ENCODE assay signal across 40 mouse cellular contexts in genomic region chr5:113285541-113285940, GRCm38 (mm10). TPM values are rescaled to one million over a fixed set of nuclear protein-coding genes. Genes with fewer than 3 reads are reported as not detected.
A peak's percentile ranks its signal among the peaks of the same experiment; 100 is the strongest.
DNase-seq lines count a peak whose midpoint lies in the region; ATAC-seq and TF ChIP-seq lines count a peak whose summit lies in the region.
"Had no signal": no experiment of that assay in that cellular context is flagged by ENCODE, and none has a peak within 500 bp of the region (broad histone marks: within the 10 kb centered on the region; RNA-seq: fewer than 3 reads in every experiment).

No protein-coding gene starts in this region.

- ATAC-seq in kidney, postnatal 0 days (replicated peaks; ENCODE audit: low FRiP score, low read depth) = no peak
- no peak for ATAC-seq in kidney, embryonic 14.5 days (ENCODE audit: low FRiP score, low TSS enrichment)
- no peak for ATAC-seq in midbrain, embryonic 14.5 days (ENCODE audit: low FRiP score, low TSS enrichment)
- ATAC-seq in midbrain, embryonic 13.5 days = no peak
- 0 out of 2 replicates have a peak, but pooled peaks have one; percentile 20 for ATAC-seq in megakaryocyte-erythroid progenitor cell, adult 5-6 weeks (replicated peaks; ENCODE audit: low FRiP score, low TSS enrichment, poor library complexity, severe bottlenecking)
- ATAC-seq: forebrain, embryonic 13.5 days; intestine, embryonic 16.5 days; Patski had no signal

- H3K4me1 ChIP-seq in kidney, postnatal 0 days (replicated peaks; ENCODE audit: insufficient read depth, low read length) = peaks cover 4% of the 10 kb centered on the region; the same call in 1 of the 2 replicates
- no peaks in the 10 kb centered on the region; the same call in 1 of the 2 replicates for H3K4me1 ChIP-seq in kidney, embryonic 14.5 days (ENCODE audit: control insufficient read depth, insufficient read depth, low read length)
- H3K4me1 ChIP-seq in midbrain, embryonic 14.5 days (ENCODE audit: control insufficient read depth, insufficient read depth, low read length) = peaks cover 5% of the 10 kb centered on the region; the same call in 1 of the 2 replicates
- peaks cover 14% of the 10 kb centered on the region for H3K4me1 ChIP-seq in midbrain, embryonic 13.5 days (replicated peaks)
- H3K4me1 ChIP-seq: liver, embryonic 13.5 days; lung, embryonic 15.5 days had no signal

- H3K4me3 ChIP-seq in kidney, postnatal 0 days (replicated peaks; ENCODE audit: low read depth, low read length) = no peak overlapping the region
- H3K4me3 ChIP-seq in kidney, embryonic 14.5 days (ENCODE audit: low read length) = no peak overlapping the region
- no peak overlapping the region for H3K4me3 ChIP-seq in midbrain, embryonic 14.5 days (replicated peaks; ENCODE audit: low read depth, low read length)
- H3K4me3 ChIP-seq in midbrain, embryonic 13.5 days (replicated peaks) = no peak overlapping the region
- H3K4me3 ChIP-seq: embryonic facial prominence, embryonic 10.5 days; embryonic facial prominence, embryonic 15.5 days; forebrain, embryonic 13.5 days; gastrocnemius, adult 2 months; hindbrain, embryonic 10.5 days; hindbrain, embryonic 15.5 days; limb, embryonic 10.5 days; limb, embryonic 15.5 days; liver, embryonic 13.5 days; lung, embryonic 15.5 days; megakaryocyte, embryonic 14.5 days; myocyte; neural tube, embryonic 12.5 days; stomach, embryonic 15.5 days had no signal

- TF ChIP-seq CTCF in kidney, postnatal 0 days (IDR thresholded peaks at IDR 0.05; ENCODE audit: low read depth) = peak; percentile 21; the same call in 1 of the 2 replicates

- peak; percentile 45 for DNase-seq in cerebellum, adult 9-11 months
- DNase-seq in cerebellum, postnatal 4 days (ENCODE audit: low spot score in 2 of 2) = no peak
- DNase-seq in kidney, postnatal 0 days (ENCODE audit: low spot score) = no peak
- DNase-seq in midbrain, embryonic 14.5 days = peak; percentile 37
- DNase-seq in gastrocnemius, adult 18-20 months (ENCODE audit: low spot score) = no peak
- DNase-seq: adrenal gland, postnatal 10 days; cerebellum, adult 11 months; gastrocnemius, adult 2 months; heart, postnatal 14 days; kidney, adult 9 months; kidney, postnatal 25 days; liver, embryonic 13.5 days; lung, postnatal 4 days; thymus, postnatal 14 days had no signal

- H3K27me3 ChIP-seq in kidney, postnatal 0 days (ENCODE audit: insufficient read depth, low read length) = peaks cover 8% of the 10 kb centered on the region; the same call in 1 of the 2 replicates
- H3K27me3 ChIP-seq in kidney, embryonic 14.5 days (ENCODE audit: control insufficient read depth, insufficient read depth, low read length) = peaks cover 31% of the 10 kb centered on the region
- peaks cover 20% of the 10 kb centered on the region; the same call in 1 of the 2 replicates for H3K27me3 ChIP-seq in midbrain, embryonic 14.5 days (ENCODE audit: control insufficient read depth, insufficient read depth, low read length)
- H3K27me3 ChIP-seq in midbrain, embryonic 13.5 days = peaks cover 42% of the 10 kb centered on the region

- no peak overlapping the region for H3K9ac ChIP-seq in kidney, postnatal 0 days (ENCODE audit: low read depth, low read length)
- H3K9ac ChIP-seq in kidney, embryonic 14.5 days (ENCODE audit: low read depth, low read length) = no peak overlapping the region
- H3K9ac ChIP-seq in midbrain, embryonic 14.5 days (replicated peaks; ENCODE audit: low read length) = no peak overlapping the region
- H3K9ac ChIP-seq in midbrain, embryonic 13.5 days (replicated peaks) = no peak overlapping the region
- H3K9ac ChIP-seq: embryonic facial prominence, embryonic 15.5 days; forebrain, embryonic 13.5 days; hindbrain, embryonic 15.5 days; limb, embryonic 15.5 days; liver, embryonic 13.5 days; lung, embryonic 15.5 days; neural tube, embryonic 12.5 days; stomach, embryonic 15.5 days had no signal

- no peaks in the 10 kb centered on the region for H3K9me3 ChIP-seq in kidney, postnatal 0 days (replicated peaks; ENCODE audit: low read length)
- H3K9me3 ChIP-seq in kidney, embryonic 14.5 days (ENCODE audit: control insufficient read depth, low read length) = no peaks in the 10 kb centered on the region
- no peaks in the 10 kb centered on the region for H3K9me3 ChIP-seq in midbrain, embryonic 14.5 days (ENCODE audit: control insufficient read depth, low read length)
- no peaks in the 10 kb centered on the region for H3K9me3 ChIP-seq in midbrain, embryonic 13.5 days
- H3K9me3 ChIP-seq: embryonic facial prominence, embryonic 10.5 days; embryonic facial prominence, embryonic 15.5 days; forebrain, embryonic 13.5 days; hindbrain, embryonic 10.5 days; hindbrain, embryonic 15.5 days; limb, embryonic 10.5 days; limb, embryonic 15.5 days; liver, embryonic 13.5 days; lung, embryonic 15.5 days; neural tube, embryonic 12.5 days; stomach, embryonic 15.5 days had no signal

- no peak overlapping the region for H3K4me2 ChIP-seq in kidney, postnatal 0 days (ENCODE audit: low read length)
- no peak overlapping the region for H3K4me2 ChIP-seq in kidney, embryonic 14.5 days (replicated peaks; ENCODE audit: low read depth, low read length)
- no peak overlapping the region for H3K4me2 ChIP-seq in midbrain, embryonic 14.5 days (ENCODE audit: low read length)
- no peak overlapping the region for H3K4me2 ChIP-seq in midbrain, embryonic 13.5 days (replicated peaks)
- H3K4me2 ChIP-seq: embryonic facial prominence, embryonic 15.5 days; forebrain, embryonic 13.5 days; hindbrain, embryonic 15.5 days; limb, embryonic 15.5 days; liver, embryonic 13.5 days; lung, embryonic 15.5 days; neural tube, embryonic 12.5 days; stomach, embryonic 15.5 days had no signal

- 60% methylated on average over 16 of the region's 16 CpGs for WGBS in kidney, postnatal 0 days
- WGBS in kidney, embryonic 14.5 days = 61% methylated on average over 16 of the region's 16 CpGs
- 62% methylated on average over 16 of the region's 16 CpGs for WGBS in midbrain, embryonic 14.5 days
- 61% methylated on average over 16 of the region's 16 CpGs for WGBS in midbrain, embryonic 13.5 days

- H3K27ac ChIP-seq in kidney, postnatal 0 days = no peak overlapping the region
- H3K27ac ChIP-seq in kidney, embryonic 14.5 days (ENCODE audit: low read depth, low read length) = no peak overlapping the region
- no peak overlapping the region for H3K27ac ChIP-seq in midbrain, embryonic 14.5 days (replicated peaks; ENCODE audit: low read depth, low read length)
- no peak overlapping the region for H3K27ac ChIP-seq in midbrain, embryonic 13.5 days
- H3K27ac ChIP-seq: embryonic facial prominence, embryonic 10.5 days; embryonic facial prominence, embryonic 15.5 days; forebrain, embryonic 13.5 days; gastrocnemius, adult 2 months; hindbrain, embryonic 10.5 days; hindbrain, embryonic 15.5 days; limb, embryonic 10.5 days; limb, embryonic 15.5 days; liver, embryonic 13.5 days; lung, embryonic 15.5 days; neural tube, embryonic 12.5 days; stomach, embryonic 15.5 days had no signal

- H3K36me3 ChIP-seq in kidney, postnatal 0 days (ENCODE audit: insufficient read depth, low read length) = no peaks in the 10 kb centered on the region
- no peaks in the 10 kb centered on the region for H3K36me3 ChIP-seq in kidney, embryonic 14.5 days (ENCODE audit: control insufficient read depth, insufficient read depth, low read length)
- H3K36me3 ChIP-seq in midbrain, embryonic 14.5 days (ENCODE audit: control insufficient read depth, insufficient read depth, low read length) = peaks cover 30% of the 10 kb centered on the region
- peaks cover 38% of the 10 kb centered on the region for H3K36me3 ChIP-seq in midbrain, embryonic 13.5 days
- H3K36me3 ChIP-seq: embryonic facial prominence, embryonic 10.5 days; embryonic facial prominence, embryonic 15.5 days; hindbrain, embryonic 10.5 days; limb, embryonic 10.5 days; limb, embryonic 15.5 days; liver, embryonic 13.5 days; lung, embryonic 15.5 days; neural tube, embryonic 12.5 days; stomach, embryonic 15.5 days had no signal

RNA-seq across cellular contexts. Expression of gene Sgsm1, which starts 25.0 kb away (rescaled TPM):
- 3.4 and 3.7 TPM in 2 replicates for polyA plus RNA-seq in kidney, postnatal 0 days (2015; fragmentation: Nextera tagmentation; extraction: Ambion mirVana)
- 3.9 and 5.0 TPM in 2 replicates for polyA plus RNA-seq in kidney, embryonic 14.5 days (2014; fragmentation: Nextera tagmentation; extraction: Ambion mirVana)
- polyA plus RNA-seq in midbrain, embryonic 14.5 days (2014; fragmentation: Nextera tagmentation; extraction: Ambion mirVana) = 15.2 and 15.6 TPM in 2 replicates
- 17.2 and 17.4 TPM in 2 replicates for polyA plus RNA-seq in midbrain, embryonic 13.5 days (2015; fragmentation: Nextera tagmentation; extraction: Ambion mirVana)
- 0.46 TPM in 1 of 2 replicates, not detected in the other for total RNA-seq in megakaryocyte-erythroid progenitor cell, adult 5-6 weeks (2014; fragmentation: Nextera tagmentation)
- 7.7 TPM in 1 of 2 replicates, not detected in the other for total RNA-seq in megakaryocyte-erythroid progenitor cell, adult 5-6 weeks (2017)
- under 1 TPM; 0.38 to 0.39 TPM for total RNA-seq in gastrocnemius, adult 18-20 months (2021)
- total RNA-seq: MEL had no signal

RNA-seq across cellular contexts. Expression of gene Tmem211, which starts 58.8 kb away (rescaled TPM):
- 0.12 and 0.22 TPM in 2 replicates for polyA plus RNA-seq in kidney, postnatal 0 days (2015; fragmentation: Nextera tagmentation; extraction: Ambion mirVana)
- 0.15 and 0.31 TPM in 2 replicates for polyA plus RNA-seq in kidney, embryonic 14.5 days (2014; fragmentation: Nextera tagmentation; extraction: Ambion mirVana)
- polyA plus RNA-seq in midbrain, embryonic 14.5 days (2014; fragmentation: Nextera tagmentation; extraction: Ambion mirVana) = 0.15 TPM in 1 of 2 replicates, not detected in the other
- polyA plus RNA-seq in midbrain, embryonic 13.5 days (2015; fragmentation: Nextera tagmentation; extraction: Ambion mirVana) = not detected in 2 replicates
- not detected in 2 replicates for total RNA-seq in megakaryocyte-erythroid progenitor cell, adult 5-6 weeks (2014; fragmentation: Nextera tagmentation)
- total RNA-seq in megakaryocyte-erythroid progenitor cell, adult 5-6 weeks (2017) = not detected in 2 replicates
- not detected for total RNA-seq in gastrocnemius, adult 18-20 months (2021)
- total RNA-seq: adrenal gland, postnatal 10 days; gastrocnemius, adult 2 months; gastrocnemius, postnatal 4 days; heart, postnatal 14 days; layer of hippocampus, adult 18-20 months; layer of hippocampus, postnatal 14 days; left cerebral cortex, postnatal 10 days; MEL had no signal
- polyA plus RNA-seq: forebrain, embryonic 13.5 days; frontal cortex, adult 2 months; heart, embryonic 14.5 days; hindbrain, embryonic 10.5 days; hindbrain, embryonic 15.5 days; limb, embryonic 10.5 days; liver, embryonic 13.5 days; lung, embryonic 15.5 days; midbrain, embryonic 16.5 days; myocyte; neural tube, embryonic 12.5 days; Patski; small intestine, adult 2 months had no signal

Comparison
In these comparisons a context has a peak if more than half of its experiments do, and no peak if none do; other contexts are left out.
1. DNase-seq: peak in cerebellum, adult 9-11 months (single experiment) and midbrain, embryonic 14.5 days (single experiment); none in cerebellum, postnatal 4 days (0 of 2), kidney, postnatal 0 days (single experiment) and gastrocnemius, adult 18-20 months (single experiment).